Mouse (Mus musculus) thymus, adult 2 months (tissue): ENCODE results near the gene Ankrd31. TPM values are rescaled to one million over a fixed set of nuclear protein-coding genes. Genes with fewer than 3 reads are reported as not detected.

ENCODE experiments used
- DNase-seq: peaks from one replicate; pipeline ENCODE4 v3.0.0; 2021
- H3K27ac ChIP-seq: fragments of 200-500 bp; 2 replicates; pipeline ENCODE4 v1.5.1; 2012; ENCODE audit warnings: low read length, control low read depth; ENCODE audit not compliant: control insufficient read depth, insufficient read depth
- H3K27me3 ChIP-seq: fragments of 200-500 bp; 2 replicates; pipeline ENCODE4 v1.6.1; 2012; ENCODE audit warnings: mild to moderate bottlenecking, low read length, moderate library complexity, mixed read lengths; ENCODE audit not compliant: control insufficient read depth, insufficient read depth
- H3K36me3 ChIP-seq: fragments of 200-500 bp; 2 replicates; pipeline ENCODE4 v1.6.1; 2012; ENCODE audit warnings: mild to moderate bottlenecking, low read length, moderate library complexity; ENCODE audit not compliant: control insufficient read depth, insufficient read depth
- H3K4me1 ChIP-seq: fragments of 200-500 bp; replicated peaks from 2 replicates; pipeline ENCODE4 v1.6.1; 2012; ENCODE audit warnings: low read length; ENCODE audit not compliant: control insufficient read depth, insufficient read depth
- H3K4me3 ChIP-seq: fragments of 200-500 bp; 2 replicates; pipeline ENCODE4 v1.5.1; 2012; ENCODE audit warnings: mild to moderate bottlenecking, low read length, control low read depth, moderate library complexity; ENCODE audit not compliant: control insufficient read depth, insufficient read depth
- CTCF ChIP-seq: fragments of 200-500 bp; IDR thresholded peaks from 2 replicates; pipeline ENCODE4 v1.5.1; 2012; ENCODE audit warnings: mild to moderate bottlenecking, control low read depth, low read length, moderate library complexity, borderline replicate concordance; ENCODE audit not compliant: control insufficient read depth, poor library complexity, insufficient read depth; ENCODE audit errors: extremely low read depth
- POLR2A ChIP-seq: fragments of 200-500 bp; IDR thresholded peaks from 2 replicates; pipeline ENCODE4 v1.6.1; 2012; ENCODE audit warnings: mild to moderate bottlenecking, low read length, control low read depth, moderate library complexity; ENCODE audit not compliant: control insufficient read depth, poor library complexity, insufficient read depth; ENCODE audit errors: extremely low read depth
- WGBS: fragments of 180-500 bp; shearing (Covaris S2); methylation state at CpG from one replicate; pipeline ENCODE4 v1.1.7; 2018; 5-methylcytosine and 5-hydroxymethylcytosine counted together
- polyA plus RNA-seq: library from polyadenylated mRNA; depleted of rRNA; stranded (reverse); fragments of >200 nt; gene quantifications from 2 replicates; pipeline ENCODE4 v1.2.3, GENCODE M21; 2012; rRNA removed

Ankrd31 gene
- polyA plus RNA-seq, 1 experiment, result not detected

GRCm38 (mm10) chr13:96947722-96948121 is 199.7 kb downstream of the Ankrd31 start:
- no peak for DNase-seq
- TF ChIP-seq CTCF (no peak), POLR2A (no peak)
- Histone ChIP-seq H3K36me3 (no peaks in the 10 kb centered on the region), H3K4me3 (no peak overlapping the region), H3K27me3 (no peaks in the 10 kb centered on the region), H3K27ac (no peak overlapping the region), H3K4me1 (no peaks in the 10 kb centered on the region)
- whole genome bisulfite sequencing, result 96% methylated on average over 7 of the region's 7 CpGs

DNA sequence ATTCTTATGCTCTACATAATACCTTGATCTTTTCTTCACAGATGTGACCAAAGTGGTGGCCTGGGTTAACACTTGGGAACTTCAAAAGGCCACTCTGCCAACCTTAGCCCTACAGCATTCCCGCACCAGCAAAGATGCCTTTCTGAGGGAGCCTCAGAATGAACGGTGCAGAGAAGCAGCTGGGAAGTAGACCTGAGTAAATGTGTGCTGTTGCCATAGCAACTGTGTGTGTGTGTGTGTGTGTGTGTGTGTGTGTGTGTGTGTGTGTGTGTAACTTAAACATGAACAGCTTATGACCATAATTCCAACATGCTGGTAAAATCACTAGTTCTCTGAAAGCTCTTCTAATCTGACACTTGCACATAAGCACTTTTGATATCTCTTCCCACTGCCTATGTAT is 203.8 kb downstream of the Ankrd31 start:
- no peak for DNase-seq
- Histone ChIP-seq H3K27ac (no peak overlapping the region), H3K4me1 (peaks cover 17% of the 10 kb centered on the region), H3K4me3 (no peak overlapping the region), H3K27me3 (no peaks in the 10 kb centered on the region), H3K36me3 (no peaks in the 10 kb centered on the region)
- no peak for TF ChIP-seq CTCF
- TF ChIP-seq POLR2A, result no peak
- 55% methylated on average over 2 of the region's 2 CpGs for WGBS

- no peaks in the 10 kb centered on the region for H3K27me3 ChIP-seq
- no peaks in the 10 kb centered on the region for H3K36me3 ChIP-seq
- H3K4me3 ChIP-seq, result no peak overlapping the region
- H3K27ac ChIP-seq, result peak overlapping the region; percentile 83
- TF ChIP-seq POLR2A (no peak), CTCF (no peak)
- WGBS, result 3% methylated on average over 6 of the region's 6 CpGs
- peaks cover 25% of the 10 kb centered on the region for H3K4me1 ChIP-seq
- peak; percentile 83 for DNase-seq
Observed at GRCm38 (mm10) chr13:96956466-96956865, 208.4 kb downstream of the Ankrd31 start.

Other genes with a start within 250 kb of the Ankrd31 start
- gene Polk, start 205.7 kb upstream of the Ankrd31 start, polyA plus RNA-seq, result 3.0 and 3.3 TPM in 2 replicates
- 24.2 and 34.1 TPM in 2 replicates for gene Col4a3bp, start 205.7 kb upstream of the Ankrd31 start, polyA plus RNA-seq
- gene Hmgcr, start 77.3 kb upstream of the Ankrd31 start, polyA plus RNA-seq, result 24.5 and 29.4 TPM in 2 replicates
- gene Gcnt4, start 176.4 kb downstream of the Ankrd31 start, polyA plus RNA-seq, result 0.55 and 0.74 TPM in 2 replicates